Mouse (Mus musculus) midbrain, embryonic 13.5 days (tissue): ENCODE results near the gene Mrps17. TPM values are rescaled to one million over a fixed set of nuclear protein-coding genes. Genes with fewer than 3 reads are reported as not detected.
A peak's percentile ranks its signal among the peaks of the same experiment; 100 is the strongest.
"Not testable (repeated sequence)": the region's sequence is repeated elsewhere in the genome, so short reads cannot be mapped to it uniquely, and the experiment has no call there.

Experiments
- ATAC-seq: fragments of 200-750 bp; cut with Nextera tagmentation; 2 replicates; pipeline ENCODE4 v1.8.0; 2017; ENCODE audit warnings: mild to moderate bottlenecking, moderate TSS enrichment, moderate library complexity
- H3K27ac ChIP-seq: fragments of 300-500 bp; sonication (generic); 2 replicates; pipeline ENCODE4 v1.5.1; 2015; ENCODE audit warnings: inconsistent platforms, mild to moderate bottlenecking, moderate library complexity
- H3K27me3 ChIP-seq: fragments of 300-500 bp; sonication (generic); 2 replicates; pipeline ENCODE4 v1.6.1; 2015; ENCODE audit warnings: mild to moderate bottlenecking, inconsistent platforms
- H3K36me3 ChIP-seq: fragments of 300-500 bp; sonication (generic); 2 replicates; pipeline ENCODE4 v1.6.1; 2015; ENCODE audit warnings: mild to moderate bottlenecking, inconsistent platforms
- H3K4me1 ChIP-seq: fragments of 300-500 bp; sonication (generic); replicated peaks from 2 replicates; pipeline ENCODE4 v1.6.1; 2015; ENCODE audit warnings: inconsistent platforms
- H3K4me2 ChIP-seq: fragments of 300-500 bp; sonication (generic); replicated peaks from 2 replicates; pipeline ENCODE4 v1.6.1; 2015; ENCODE audit warnings: moderate library complexity, mild to moderate bottlenecking, inconsistent platforms
- H3K4me3 ChIP-seq: fragments of 300-500 bp; sonication (generic); replicated peaks from 2 replicates; pipeline ENCODE4 v1.5.1; 2015; ENCODE audit warnings: mild to moderate bottlenecking, inconsistent platforms
- H3K9ac ChIP-seq: fragments of 300-500 bp; sonication (generic); replicated peaks from 2 replicates; pipeline ENCODE4 v1.6.1; 2015; ENCODE audit warnings: mild to moderate bottlenecking, inconsistent platforms
- H3K9me3 ChIP-seq: fragments of 300-500 bp; sonication (generic); 2 replicates; pipeline ENCODE4 v1.6.1; 2016; ENCODE audit warnings: mild to moderate bottlenecking, inconsistent platforms
- WGBS: fragments of 180-500 bp; shearing (Covaris S2); methylation state at CpG from one replicate; pipeline ENCODE4 v1.1.7; 2015; 5-methylcytosine and 5-hydroxymethylcytosine counted together
- polyA plus RNA-seq: library from polyadenylated mRNA; unstranded; fragments of >200 nt; fragmentation: Nextera tagmentation; extraction: Ambion mirVana; gene quantifications from 2 replicates; pipeline ENCODE4 v1.2.1, GENCODE M21; 2015

Gene Mrps17
- polyA plus RNA-seq: 189 TPM in 2 replicates

GRCm38 (mm10) chr5:129715326-129715861 lies at the start of gene Mrps17:
Gene Mrps17, plus strand, starts transcription at chr5:129715497.
- peak within 1 kb of the TSS; percentile 40; the same call in 1 of the 2 replicates for H3K27ac ChIP-seq
- ATAC-seq: peak; percentile 98
- H3K36me3 ChIP-seq: peaks cover 37% of the 10 kb centered on the region
- H3K4me2 ChIP-seq: peak within 1 kb of the TSS; percentile 64
- under 1% methylated on average over 33 of the region's 33 CpGs for WGBS
- H3K9me3 ChIP-seq: no peaks in the 10 kb centered on the region
- no peaks in the 10 kb centered on the region for H3K27me3 ChIP-seq
- peak within 1 kb of the TSS; percentile 76 for H3K4me3 ChIP-seq
- peak within 1 kb of the TSS; percentile 76 for H3K9ac ChIP-seq
- H3K4me1 ChIP-seq: peaks cover 10% of the 10 kb centered on the region

GRCm38 (mm10) chr5:129666271-129666909 lies 48.9 kb upstream of the Mrps17 start:
- Histone ChIP-seq H3K4me2 (no peak overlapping the region), H3K4me3 (no peak overlapping the region), H3K4me1 (peaks cover 14% of the 10 kb centered on the region), H3K9ac (no peak overlapping the region), H3K9me3 (no peaks in the 10 kb centered on the region), H3K27me3 (no peaks in the 10 kb centered on the region), H3K27ac (no peak overlapping the region), H3K36me3 (no peaks in the 10 kb centered on the region)
- ATAC-seq: no peak
- 96% methylated on average over 10 of the region's 10 CpGs for WGBS

- no peak for ATAC-seq
- no peak overlapping the region for H3K4me2 ChIP-seq
- H3K27me3 ChIP-seq: no peaks in the 10 kb centered on the region
- H3K4me3 ChIP-seq: no peak overlapping the region
- peaks cover 14% of the 10 kb centered on the region for H3K4me1 ChIP-seq
- WGBS: 93% methylated on average over 4 of the region's 4 CpGs
- H3K9me3 ChIP-seq: no peaks in the 10 kb centered on the region
- no peak overlapping the region for H3K27ac ChIP-seq
- H3K36me3 ChIP-seq: no peaks in the 10 kb centered on the region
- H3K9ac ChIP-seq: no peak overlapping the region
These were observed 47.4 kb upstream of the Mrps17 start for GRCm38 (mm10) chr5:129667851-129668250.

GRCm38 (mm10) chr5:129669453-129670035 lies 45.8 kb upstream of the Mrps17 start:
- no peaks in the 10 kb centered on the region for H3K36me3 ChIP-seq
- peaks cover 14% of the 10 kb centered on the region for H3K4me1 ChIP-seq
- peak overlapping the region; percentile 85 for H3K9ac ChIP-seq
- peak; percentile 11; the same call in 1 of the 2 replicates for ATAC-seq
- H3K27ac ChIP-seq: peak overlapping the region; percentile 22; the same call in 1 of the 2 replicates
- H3K4me3 ChIP-seq: peak overlapping the region; percentile 73
- H3K4me2 ChIP-seq: peak overlapping the region; percentile 71
- 1% methylated on average over 31 of the region's 31 CpGs for WGBS
- peaks cover 9% of the 10 kb centered on the region; the same call in 1 of the 2 replicates for H3K9me3 ChIP-seq
- H3K27me3 ChIP-seq: no peaks in the 10 kb centered on the region

- Histone ChIP-seq H3K27me3 (no peaks in the 10 kb centered on the region), H3K9me3 (peaks cover 9% of the 10 kb centered on the region; the same call in 1 of the 2 replicates), H3K9ac (peak within 1 kb of the TSS; percentile 85), H3K27ac (peak within 1 kb of the TSS; percentile 22; the same call in 1 of the 2 replicates), H3K4me1 (peaks cover 14% of the 10 kb centered on the region), H3K36me3 (no peaks in the 10 kb centered on the region), H3K4me3 (peak within 1 kb of the TSS; percentile 73), H3K4me2 (peak within 1 kb of the TSS; percentile 71)
- WGBS: 1% methylated on average over 23 of the region's 23 CpGs
- ATAC-seq: peak; percentile 84
These were observed 45.2 kb upstream of the Mrps17 start, which contains the start of gene Zfp11 for GRCm38 (mm10) chr5:129670036-129670458. Gene Zfp11, minus strand, starts transcription at chr5:129670099.

- ATAC-seq, H3K9me3 ChIP-seq, H3K9ac ChIP-seq, H3K27ac ChIP-seq, H3K4me2 ChIP-seq, H3K27me3 ChIP-seq, H3K4me1 ChIP-seq, H3K4me3 ChIP-seq, H3K36me3 ChIP-seq: not testable (repeated sequence)
- 92% methylated on average over 5 of the region's 5 CpGs for WGBS
These were observed 30.2 kb upstream of the Mrps17 start for GRCm38 (mm10) chr5:129685141-129685540.

- Histone ChIP-seq H3K9ac (no peak overlapping the region), H3K4me3 (no peak overlapping the region), H3K27ac (no peak overlapping the region), H3K4me2 (no peak overlapping the region), H3K36me3 (no peaks in the 10 kb centered on the region), H3K9me3 (no peaks in the 10 kb centered on the region), H3K4me1 (no peaks in the 10 kb centered on the region), H3K27me3 (no peaks in the 10 kb centered on the region)
- WGBS: 89% methylated on average over 7 of the region's 7 CpGs
- no peak for ATAC-seq
These were observed 27.7 kb upstream of the Mrps17 start for GRCm38 (mm10) chr5:129687621-129688020.

GRCm38 (mm10) chr5:129690528-129690927 lies 24.8 kb upstream of the Mrps17 start:
- ATAC-seq: no peak
- H3K4me3 ChIP-seq: no peak overlapping the region
- H3K27me3 ChIP-seq: no peaks in the 10 kb centered on the region
- H3K27ac ChIP-seq: no peak overlapping the region
- no peak overlapping the region for H3K4me2 ChIP-seq
- WGBS: 85% methylated on average over 3 of the region's 3 CpGs
- no peak overlapping the region for H3K9ac ChIP-seq
- H3K9me3 ChIP-seq: no peaks in the 10 kb centered on the region
- no peaks in the 10 kb centered on the region for H3K36me3 ChIP-seq
- no peaks in the 10 kb centered on the region for H3K4me1 ChIP-seq

- H3K9ac ChIP-seq: no peak overlapping the region
- no peak overlapping the region for H3K27ac ChIP-seq
- H3K36me3 ChIP-seq: no peaks in the 10 kb centered on the region
- 34% methylated on average over 2 of the region's 2 CpGs for WGBS
- H3K9me3 ChIP-seq: no peaks in the 10 kb centered on the region
- H3K4me3 ChIP-seq: no peak overlapping the region
- no peak overlapping the region for H3K4me2 ChIP-seq
- H3K4me1 ChIP-seq: no peaks in the 10 kb centered on the region
- H3K27me3 ChIP-seq: no peaks in the 10 kb centered on the region
- ATAC-seq: no peak
These were observed 14.8 kb upstream of the Mrps17 start for GRCm38 (mm10) chr5:129700506-129700905.

- Histone ChIP-seq H3K27ac (no peak overlapping the region), H3K9ac (no peak overlapping the region), H3K4me2 (no peak overlapping the region), H3K4me3 (no peak overlapping the region), H3K4me1 (no peaks in the 10 kb centered on the region), H3K9me3 (no peaks in the 10 kb centered on the region), H3K36me3 (no peaks in the 10 kb centered on the region), H3K27me3 (no peaks in the 10 kb centered on the region)
- ATAC-seq: no peak
- WGBS: 79% methylated on average over 1 of the region's 1 CpGs
These were observed 13.6 kb upstream of the Mrps17 start for GRCm38 (mm10) chr5:129701706-129702105.

GRCm38 (mm10) chr5:129703368-129703767 lies 11.9 kb upstream of the Mrps17 start:
- no peak for ATAC-seq
- Histone ChIP-seq H3K27ac (no peak overlapping the region), H3K4me2 (no peak overlapping the region), H3K27me3 (no peaks in the 10 kb centered on the region), H3K4me1 (no peaks in the 10 kb centered on the region), H3K9me3 (no peaks in the 10 kb centered on the region), H3K36me3 (no peaks in the 10 kb centered on the region), H3K9ac (no peak overlapping the region), H3K4me3 (no peak overlapping the region)

GRCm38 (mm10) chr5:129708412-129708811 lies 6.9 kb upstream of the Mrps17 start, which contains the start of gene Sept14:
Gene Sept14, minus strand, starts transcription at chr5:129708512.
- H3K27me3 ChIP-seq: no peaks in the 10 kb centered on the region
- no peak within 1 kb of the TSS for H3K4me3 ChIP-seq
- no peak within 1 kb of the TSS for H3K9ac ChIP-seq
- H3K9me3 ChIP-seq: no peaks in the 10 kb centered on the region
- no peaks in the 10 kb centered on the region for H3K4me1 ChIP-seq
- H3K36me3 ChIP-seq: no peaks in the 10 kb centered on the region
- no peak within 1 kb of the TSS for H3K27ac ChIP-seq
- ATAC-seq: no peak
- no peak within 1 kb of the TSS for H3K4me2 ChIP-seq
- WGBS: 64% methylated on average over 2 of the region's 2 CpGs
